Mouse (Mus musculus) kidney, embryonic 15.5 days (tissue): ENCODE data around the gene A930009A15Rik. TPM values are rescaled to one million over a fixed set of nuclear protein-coding genes. Genes with fewer than 3 reads are reported as not detected.

Source experiments
- ATAC-seq: fragments of 200-750 bp; cut with Nextera tagmentation; replicated peaks from 2 replicates; pipeline ENCODE4 v1.8.0; 2017; ENCODE audit warnings: moderate TSS enrichment; ENCODE audit not compliant: low FRiP score
- H3K27ac ChIP-seq: fragments of 300-500 bp; sonication (generic); 2 replicates; pipeline ENCODE4 v1.5.1; 2015; ENCODE audit warnings: mild to moderate bottlenecking, inconsistent platforms
- H3K27me3 ChIP-seq: fragments of 300-500 bp; sonication (generic); 2 replicates; pipeline ENCODE4 v1.6.1; 2015; ENCODE audit warnings: inconsistent platforms
- H3K36me3 ChIP-seq: fragments of 300-500 bp; sonication (generic); 2 replicates; pipeline ENCODE4 v1.6.1; 2015; ENCODE audit warnings: inconsistent platforms
- H3K4me1 ChIP-seq: fragments of 300-500 bp; sonication (generic); 2 replicates; pipeline ENCODE4 v1.6.1; 2015; ENCODE audit warnings: inconsistent platforms
- H3K4me2 ChIP-seq: fragments of 300-500 bp; sonication (generic); 2 replicates; pipeline ENCODE4 v1.6.1; 2015; ENCODE audit warnings: moderate library complexity, mild to moderate bottlenecking, inconsistent platforms
- H3K4me3 ChIP-seq: fragments of 300-500 bp; sonication (generic); replicated peaks from 2 replicates; pipeline ENCODE4 v1.5.1; 2015; ENCODE audit warnings: mild to moderate bottlenecking, inconsistent platforms
- H3K9ac ChIP-seq: fragments of 300-500 bp; sonication (generic); 2 replicates; pipeline ENCODE4 v1.6.1; 2015; ENCODE audit warnings: mild to moderate bottlenecking, inconsistent platforms
- H3K9me3 ChIP-seq: fragments of 300-500 bp; sonication (generic); replicated peaks from 2 replicates; pipeline ENCODE4 v1.6.1; 2016; ENCODE audit warnings: inconsistent platforms
- WGBS: fragments of 180-500 bp; shearing (Covaris S2); methylation state at CpG from one replicate; pipeline ENCODE4 v1.1.7; 2015; ENCODE audit warnings: mixed read lengths; 5-methylcytosine and 5-hydroxymethylcytosine counted together
- polyA plus RNA-seq: library from polyadenylated mRNA; unstranded; fragments of >200 nt; fragmentation: Nextera tagmentation; extraction: Ambion mirVana; gene quantifications from 2 replicates; pipeline ENCODE4 v1.2.1, GENCODE M21; 2015

A930009A15Rik gene
- polyA plus RNA-seq, 1 experiment from 2014 or later: 0.21 TPM

GRCm38 (mm10) chr10:115556738-115557242 is 13.0 kb upstream of the A930009A15Rik start:
- 24% methylated on average over 12 of the region's 12 CpGs for WGBS
- H3K4me2 ChIP-seq: peak overlapping the region; percentile 41

GRCm38 (mm10) chr10:115561136-115561880 is 8.5 kb upstream of the A930009A15Rik start:
- WGBS: 74% methylated on average over 12 of the region's 12 CpGs
- ATAC-seq: no peak

More at GRCm38 (mm10) chr10:115556738-115557242, 13.0 kb upstream of the A930009A15Rik start:
- no peaks in the 10 kb centered on the region for H3K27me3 ChIP-seq
- peak; percentile 70 for ATAC-seq
- no peak overlapping the region for H3K27ac ChIP-seq
- no peaks in the 10 kb centered on the region for H3K36me3 ChIP-seq
- no peak overlapping the region for H3K4me3 ChIP-seq
- H3K9me3 ChIP-seq: no peaks in the 10 kb centered on the region
- H3K9ac ChIP-seq: no peak overlapping the region
- H3K4me1 ChIP-seq: peaks cover 9% of the 10 kb centered on the region

DNA sequence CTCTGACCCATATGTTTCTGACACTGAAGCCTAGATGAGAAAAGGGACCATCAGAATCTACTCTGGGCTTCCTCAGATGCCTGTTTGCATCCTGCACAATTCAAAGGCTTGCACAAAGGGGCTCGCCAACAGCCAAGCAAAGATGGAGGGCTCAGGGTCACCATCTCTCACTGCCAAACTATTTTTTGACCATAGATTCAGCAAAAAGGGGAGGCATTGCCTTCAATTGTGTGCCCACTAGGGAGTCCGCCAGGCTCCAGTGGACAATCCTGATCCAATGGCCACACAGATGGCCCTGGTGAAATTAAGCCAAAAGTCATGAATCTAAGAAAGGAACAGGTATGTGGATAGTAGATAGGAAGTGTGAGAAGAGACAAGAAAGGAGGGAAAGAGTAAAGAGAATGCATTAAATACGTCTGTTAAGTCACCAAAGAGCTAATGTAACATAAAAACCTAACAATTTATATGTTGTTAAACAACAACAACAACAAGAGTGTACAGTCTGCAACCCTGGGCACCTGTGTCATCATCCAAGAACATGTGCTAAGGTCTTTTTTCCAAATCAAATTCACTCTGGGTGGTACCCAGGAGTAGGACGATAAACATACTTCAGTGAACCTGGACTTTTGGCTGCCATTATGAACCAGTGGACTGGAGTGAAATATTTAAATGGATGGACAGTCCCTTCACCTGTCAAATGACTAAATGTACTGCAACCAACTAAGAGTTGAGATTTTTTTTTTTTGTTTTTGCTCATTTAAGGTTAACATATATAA is 6.7 kb upstream of the A930009A15Rik start:
- H3K4me1 ChIP-seq: no peaks in the 10 kb centered on the region
- H3K36me3 ChIP-seq: no peaks in the 10 kb centered on the region
- no peak for ATAC-seq
- H3K27ac ChIP-seq: no peak overlapping the region
- WGBS: 87% methylated on average over 4 of the region's 4 CpGs
- H3K9ac ChIP-seq: no peak overlapping the region
- H3K27me3 ChIP-seq: no peaks in the 10 kb centered on the region
- no peak overlapping the region for H3K4me2 ChIP-seq
- no peak overlapping the region for H3K4me3 ChIP-seq
- no peaks in the 10 kb centered on the region for H3K9me3 ChIP-seq

More at GRCm38 (mm10) chr10:115561136-115561880, 8.5 kb upstream of the A930009A15Rik start:
- H3K4me2 ChIP-seq: no peak overlapping the region
- no peaks in the 10 kb centered on the region for H3K36me3 ChIP-seq
- no peaks in the 10 kb centered on the region for H3K9me3 ChIP-seq
- peaks cover 9% of the 10 kb centered on the region for H3K4me1 ChIP-seq
- H3K27me3 ChIP-seq: no peaks in the 10 kb centered on the region
- H3K27ac ChIP-seq: no peak overlapping the region
- no peak overlapping the region for H3K9ac ChIP-seq
- no peak overlapping the region for H3K4me3 ChIP-seq

DNA sequence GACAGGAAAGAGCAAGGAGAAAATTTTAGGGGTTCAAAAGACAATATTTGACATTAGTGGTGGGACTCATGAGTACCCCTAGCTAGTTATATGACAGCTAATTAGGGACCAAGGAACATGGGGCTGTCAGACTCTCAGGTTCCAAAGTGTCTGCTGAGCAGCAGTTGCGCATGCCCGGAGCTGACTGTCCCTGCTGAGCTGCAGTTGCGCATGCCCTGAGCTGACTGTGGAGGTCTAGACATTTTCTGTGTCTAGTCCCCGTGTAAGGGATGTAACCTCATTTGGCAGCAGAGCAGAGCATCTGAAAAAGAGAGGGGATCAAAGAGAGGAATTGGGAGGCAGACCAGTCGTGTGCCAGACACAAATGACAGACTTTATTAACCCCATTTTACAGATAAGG is 5.8 kb upstream of the A930009A15Rik start:
- no peak overlapping the region for H3K27ac ChIP-seq
- H3K4me3 ChIP-seq: no peak overlapping the region
- WGBS: 79% methylated on average over 5 of the region's 5 CpGs
- H3K9me3 ChIP-seq: no peaks in the 10 kb centered on the region
- no peak overlapping the region for H3K4me2 ChIP-seq
- H3K36me3 ChIP-seq: no peaks in the 10 kb centered on the region
- ATAC-seq: no peak
- H3K9ac ChIP-seq: no peak overlapping the region
- H3K4me1 ChIP-seq: no peaks in the 10 kb centered on the region
- no peaks in the 10 kb centered on the region for H3K27me3 ChIP-seq

DNA sequence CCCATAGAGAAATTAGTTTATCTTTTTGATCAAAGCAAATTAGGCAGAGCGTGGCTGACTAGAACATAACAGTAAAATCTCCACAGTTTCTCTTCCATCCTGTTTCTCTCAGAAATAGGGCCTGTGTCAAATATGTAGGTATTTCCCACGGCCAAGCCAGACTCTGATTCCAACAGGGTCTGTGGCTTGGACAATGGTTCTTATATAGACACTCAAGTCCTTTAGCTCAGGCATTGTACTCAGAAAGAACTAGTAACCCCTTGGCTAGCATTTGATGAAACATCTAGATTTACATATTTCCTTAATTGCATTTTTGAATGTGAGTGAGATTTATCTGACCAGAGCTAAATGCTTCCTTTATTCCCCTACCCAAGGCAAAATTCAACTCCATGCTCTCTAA is 791 bp downstream of the A930009A15Rik start:
- Histone ChIP-seq H3K9me3 (no peaks in the 10 kb centered on the region), H3K27me3 (no peaks in the 10 kb centered on the region), H3K4me3 (no peak overlapping the region), H3K4me2 (no peak overlapping the region), H3K4me1 (peaks cover 13% of the 10 kb centered on the region; the same call in 1 of the 2 replicates), H3K36me3 (no peaks in the 10 kb centered on the region), H3K27ac (no peak overlapping the region), H3K9ac (no peak overlapping the region)
- ATAC-seq: no peak
- WGBS: 77% methylated on average over 2 of the region's 2 CpGs

DNA sequence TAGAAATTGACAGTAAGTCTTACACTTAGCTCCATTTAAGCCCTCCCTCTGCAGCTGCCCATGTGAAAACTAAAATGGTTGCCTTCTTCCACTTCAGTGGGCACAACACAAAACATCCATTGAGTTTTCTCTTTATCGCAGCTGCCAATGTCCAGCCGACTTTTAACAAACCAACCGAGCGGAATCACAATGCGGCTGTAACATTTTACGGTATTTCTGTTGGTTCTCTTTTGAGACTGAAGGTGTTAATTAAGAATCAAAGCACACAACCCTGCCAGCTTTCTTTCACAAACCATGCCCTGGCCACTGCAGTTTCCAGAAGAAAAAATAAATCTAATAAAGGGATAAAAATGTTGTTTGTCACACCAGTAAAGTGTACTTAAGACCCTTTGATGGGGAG is 1.5 kb downstream of the A930009A15Rik start:
- whole genome bisulfite sequencing: 28% methylated on average over 6 of the region's 6 CpGs
- Histone ChIP-seq H3K9ac (no peak overlapping the region), H3K4me1 (peaks cover 13% of the 10 kb centered on the region; the same call in 1 of the 2 replicates)

GRCm38 (mm10) chr10:115571734-115572440 is 2.1 kb downstream of the A930009A15Rik start:
- peaks cover 13% of the 10 kb centered on the region; the same call in 1 of the 2 replicates for H3K4me1 ChIP-seq
- no peak for ATAC-seq
- no peaks in the 10 kb centered on the region for H3K27me3 ChIP-seq
- no peaks in the 10 kb centered on the region for H3K36me3 ChIP-seq
- H3K9me3 ChIP-seq: no peaks in the 10 kb centered on the region
- H3K27ac ChIP-seq: 0 out of 2 replicates have a peak overlapping the region, but pooled peaks have one; percentile 32
- WGBS: 41% methylated on average over 3 of the region's 3 CpGs
- H3K4me3 ChIP-seq: no peak overlapping the region
- H3K9ac ChIP-seq: no peak overlapping the region
- no peak overlapping the region for H3K4me2 ChIP-seq

More for the DNA sequence above, 1.5 kb downstream of the A930009A15Rik start:
- no peak overlapping the region for H3K4me3 ChIP-seq
- H3K27ac ChIP-seq: 0 out of 2 replicates have a peak overlapping the region, but pooled peaks have one; percentile 32
- H3K9me3 ChIP-seq: no peaks in the 10 kb centered on the region
- H3K27me3 ChIP-seq: no peaks in the 10 kb centered on the region
- no peak overlapping the region for H3K4me2 ChIP-seq
- no peaks in the 10 kb centered on the region for H3K36me3 ChIP-seq
- no peak for ATAC-seq

GRCm38 (mm10) chr10:115579076-115579475 is 9.3 kb downstream of the A930009A15Rik start:
- Histone ChIP-seq H3K9ac (no peak overlapping the region), H3K4me1 (peaks cover 5% of the 10 kb centered on the region), H3K36me3 (no peaks in the 10 kb centered on the region), H3K9me3 (no peaks in the 10 kb centered on the region), H3K4me3 (no peak overlapping the region), H3K27me3 (peaks cover 5% of the 10 kb centered on the region), H3K27ac (no peak overlapping the region), H3K4me2 (no peak overlapping the region)
- WGBS: 70% methylated on average over 7 of the region's 7 CpGs
- no peak for ATAC-seq

DNA sequence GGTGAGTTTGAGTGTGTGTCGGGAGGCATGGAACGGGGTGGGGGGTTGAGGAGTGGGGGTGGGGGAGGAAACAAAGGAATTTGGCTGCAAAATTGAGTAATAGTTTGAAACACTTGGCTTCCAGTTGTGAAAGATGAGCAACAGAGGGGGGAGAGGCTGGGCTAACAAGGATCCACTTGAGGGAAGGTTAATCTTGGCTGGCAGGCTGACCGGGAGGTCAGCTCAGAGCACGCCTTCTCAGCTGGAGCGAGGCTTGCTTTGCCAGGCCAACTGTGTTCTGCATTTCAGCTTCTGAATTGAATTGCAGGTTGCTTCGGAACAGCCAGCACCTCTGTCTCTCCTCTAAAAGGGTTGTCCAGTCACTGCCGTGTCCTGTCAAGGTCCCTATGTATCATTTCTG is 9.7 kb downstream of the A930009A15Rik start:
- H3K27me3 ChIP-seq: peaks cover 9% of the 10 kb centered on the region
- peak; percentile 62; the same call in 1 of the 2 replicates for ATAC-seq
- WGBS: 27% methylated on average over 7 of the region's 7 CpGs
- no peak overlapping the region for H3K27ac ChIP-seq
- peaks cover 6% of the 10 kb centered on the region for H3K4me1 ChIP-seq
- no peaks in the 10 kb centered on the region for H3K36me3 ChIP-seq
- no peaks in the 10 kb centered on the region for H3K9me3 ChIP-seq
- no peak overlapping the region for H3K4me2 ChIP-seq
- no peak overlapping the region for H3K9ac ChIP-seq
- no peak overlapping the region for H3K4me3 ChIP-seq

- H3K27ac ChIP-seq: no peak overlapping the region
- no peaks in the 10 kb centered on the region for H3K36me3 ChIP-seq
- no peak overlapping the region for H3K9ac ChIP-seq
- no peak overlapping the region for H3K4me2 ChIP-seq
- no peaks in the 10 kb centered on the region for H3K9me3 ChIP-seq
- peaks cover 28% of the 10 kb centered on the region for H3K4me1 ChIP-seq
- no peak overlapping the region for H3K4me3 ChIP-seq
- H3K27me3 ChIP-seq: peaks cover 31% of the 10 kb centered on the region
- WGBS: 88% methylated on average over 9 of the region's 9 CpGs
- ATAC-seq: no peak
These were observed 12.2 kb downstream of the A930009A15Rik start for GRCm38 (mm10) chr10:115581971-115582370.

DNA sequence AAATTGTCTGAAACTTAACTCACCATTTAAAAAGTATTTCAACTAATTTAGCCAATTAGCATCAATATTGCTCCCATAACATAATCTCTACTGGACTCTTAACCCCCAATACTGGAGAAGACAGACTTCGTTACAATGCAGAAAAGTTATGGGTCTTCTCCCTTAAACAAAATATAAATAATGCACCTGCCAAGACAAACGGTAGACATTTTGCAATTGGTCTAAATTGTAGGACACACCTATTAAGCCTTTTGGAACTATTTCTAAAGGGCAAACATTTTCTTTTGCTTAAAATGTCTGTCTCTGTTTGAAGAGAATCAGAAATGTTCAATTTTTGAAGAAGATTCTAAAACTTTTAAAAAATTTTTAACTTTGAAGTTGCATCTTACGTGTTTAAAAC is 13.3 kb downstream of the A930009A15Rik start:
- Histone ChIP-seq H3K9ac (no peak overlapping the region), H3K4me3 (no peak overlapping the region), H3K36me3 (no peaks in the 10 kb centered on the region), H3K27me3 (peaks cover 42% of the 10 kb centered on the region), H3K27ac (no peak overlapping the region), H3K4me2 (no peak overlapping the region), H3K9me3 (no peaks in the 10 kb centered on the region), H3K4me1 (peaks cover 39% of the 10 kb centered on the region)
- WGBS: 81% methylated on average over 3 of the region's 3 CpGs
- no peak for ATAC-seq
